In the genomic region with DNA sequence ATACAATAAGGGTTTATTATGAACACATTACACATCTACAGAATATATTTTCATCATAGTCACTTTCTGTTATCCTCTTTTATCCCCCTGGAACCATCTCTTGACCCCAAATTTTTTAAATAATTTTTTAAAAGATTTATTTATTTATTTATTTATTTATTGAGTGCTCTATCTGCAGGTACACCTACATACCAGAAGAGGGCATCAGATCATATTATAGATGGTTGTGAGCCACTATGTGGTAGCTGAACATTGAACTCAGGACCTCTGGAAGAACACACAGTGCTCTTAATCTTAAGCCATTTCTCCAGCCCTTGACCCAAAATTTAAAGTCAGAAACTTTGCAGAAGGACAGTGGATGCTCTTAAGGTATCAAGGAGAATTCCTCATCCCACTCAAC, we compare ENCODE assay signal across 24 mouse cellular contexts. TPM values are rescaled to one million over a fixed set of nuclear protein-coding genes. Genes with fewer than 3 reads are reported as not detected.
DNase-seq lines count a peak whose midpoint lies in the region; ATAC-seq and TF ChIP-seq lines count a peak whose summit lies in the region.
"Had no signal": no experiment of that assay in that cellular context is flagged by ENCODE, and none has a peak within 500 bp of the region (broad histone marks: within the 10 kb centered on the region; RNA-seq: fewer than 3 reads in every experiment).

No protein-coding gene starts in this region.

- H3K9ac ChIP-seq in hindbrain, embryonic 16.5 days (ENCODE audit: low read depth, low read length) = no peak overlapping the region
- H3K9ac ChIP-seq: embryonic facial prominence, embryonic 15.5 days; heart, embryonic 15.5 days; hindbrain, embryonic 15.5 days had no signal

- peaks cover 11% of the 10 kb centered on the region for H3K4me1 ChIP-seq in hindbrain, embryonic 16.5 days (ENCODE audit: control insufficient read depth, insufficient read depth, low read depth, low read length)

- TF ChIP-seq CTCF in layer of hippocampus, adult 2 months (conservative IDR thresholded peaks at IDR 0.05) = peak; percentile 68

- H3K9me3 ChIP-seq in hindbrain, embryonic 16.5 days (ENCODE audit: control insufficient read depth, low read length) = no peaks in the 10 kb centered on the region
- H3K9me3 ChIP-seq: embryonic facial prominence, embryonic 15.5 days; forebrain, embryonic 10.5 days; heart, embryonic 15.5 days; hindbrain, embryonic 15.5 days had no signal

- H3K27me3 ChIP-seq in hindbrain, embryonic 16.5 days (replicated peaks; ENCODE audit: control insufficient read depth, insufficient read depth, low read length) = 0 out of 2 replicates have a peak, but pooled peaks cover 4% of the 10 kb centered on the region
- H3K27me3 ChIP-seq: embryonic facial prominence, embryonic 15.5 days; heart, embryonic 15.5 days had no signal

- no peak overlapping the region for H3K4me2 ChIP-seq in hindbrain, embryonic 16.5 days (ENCODE audit: low read length)
- H3K4me2 ChIP-seq: embryonic facial prominence, embryonic 15.5 days; heart, embryonic 15.5 days; hindbrain, embryonic 15.5 days had no signal

- H3K36me3 ChIP-seq in hindbrain, embryonic 16.5 days (ENCODE audit: control insufficient read depth, insufficient read depth, low read length) = no peaks in the 10 kb centered on the region
- H3K36me3 ChIP-seq: embryonic facial prominence, embryonic 15.5 days; forebrain, embryonic 10.5 days; heart, embryonic 15.5 days; hindbrain, embryonic 15.5 days had no signal

- peak; percentile 38 for ATAC-seq in inflammation-experienced regulatory T-cells, adult 6 months
- ATAC-seq in hindbrain, embryonic 16.5 days = no peak

- no peak for DNase-seq in layer of hippocampus, adult 2 months (ENCODE audit: low spot score in 2 of 2)
- no peak for DNase-seq in layer of hippocampus, adult 11-12 months (ENCODE audit: low spot score)
- DNase-seq in 416B (ENCODE audit: low read depth) (peak; percentile 39), A20 (ENCODE audit: low read depth, low spot score) (peak; percentile 16)
- no peak for DNase-seq in cerebellum, adult 9-11 months
- DNase-seq: adrenal gland, adult 8-10 months; cerebellum, adult 11 months; cerebellum, postnatal 14 days; embryo, embryonic 11 days; heart, adult 18-20 months; heart, postnatal 4 days; kidney, adult 2 months; kidney, postnatal 4 days; lung, adult 18-20 months; lung, postnatal 36 days; thymus, postnatal 25 days had no signal

- H3K4me3 ChIP-seq in layer of hippocampus, adult 2 months = no peak overlapping the region
- H3K4me3 ChIP-seq in hindbrain, embryonic 16.5 days (ENCODE audit: low read length) = no peak overlapping the region
- H3K4me3 ChIP-seq: embryonic facial prominence, embryonic 15.5 days; forebrain, embryonic 10.5 days; heart, embryonic 15.5 days; hindbrain, embryonic 15.5 days had no signal

- no peak overlapping the region for H3K27ac ChIP-seq in layer of hippocampus, adult 2 months
- no peak overlapping the region for H3K27ac ChIP-seq in hindbrain, embryonic 16.5 days (ENCODE audit: low read depth, low read length)
- H3K27ac ChIP-seq: embryonic facial prominence, embryonic 15.5 days; forebrain, embryonic 10.5 days; heart, embryonic 15.5 days; hindbrain, embryonic 15.5 days had no signal

RNA-seq across cellular contexts. Expression of a gene that starts 4.2 kb away (rescaled TPM):
- 10 to 100 TPM; 36.0 to 38.5 TPM for total RNA-seq in layer of hippocampus, adult 2 months (2021)
- under 1 TPM in 2 of 3 experiments, not detected in 1; 0.08 to 0.40 TPM for polyA plus RNA-seq in inflammation-experienced regulatory T-cells, adult 6 months (2017; shearing (Covaris generic))
- 2.8 and 3.4 TPM in 2 replicates for polyA plus RNA-seq in hindbrain, embryonic 16.5 days (2015; fragmentation: Nextera tagmentation; extraction: Ambion mirVana)
- total RNA-seq: megakaryocyte-erythroid progenitor cell, adult 5-6 weeks; monocyte, adult 5-6 weeks had no signal

RNA-seq across cellular contexts. Expression of a gene that starts 7.4 kb away (rescaled TPM):
- 10 to 100 TPM; 63.8 to 70.4 TPM for total RNA-seq in layer of hippocampus, adult 2 months (2021)
- polyA plus RNA-seq in inflammation-experienced regulatory T-cells, adult 6 months (2017; shearing (Covaris generic)) = 10 to 100 TPM; 39.0 to 45.3 (median 44.4) TPM
- polyA plus RNA-seq in hindbrain, embryonic 16.5 days (2015; fragmentation: Nextera tagmentation; extraction: Ambion mirVana) = 36.6 and 40.7 TPM in 2 replicates

Comparison
In these comparisons a context has a peak if more than half of its experiments do, and no peak if none do; other contexts are left out.
1. DNase-seq: peak in 416B (single experiment) and A20 (single experiment); none in layer of hippocampus, adult 2 months (0 of 2), layer of hippocampus, adult 11-12 months (single experiment) and cerebellum, adult 9-11 months (single experiment).